ENCODE assay signal across 10 mouse cellular contexts in genomic region chr1:89463138-89463537, GRCm38 (mm10). TPM values are rescaled to one million over a fixed set of nuclear protein-coding genes. Genes with fewer than 3 reads are reported as not detected.
DNase-seq lines count a peak whose midpoint lies in the region; ATAC-seq and TF ChIP-seq lines count a peak whose summit lies in the region.
"Had no signal": no experiment of that assay in that cellular context is flagged by ENCODE, and none has a peak within 500 bp of the region (broad histone marks: within the 10 kb centered on the region; RNA-seq: fewer than 3 reads in every experiment).

No protein-coding gene starts in this region.

- no peak overlapping the region for H3K4me3 ChIP-seq in hindbrain, embryonic 10.5 days
- H3K4me3 ChIP-seq in hindbrain, embryonic 16.5 days (ENCODE audit: low read length): no peak overlapping the region
- no peak overlapping the region for H3K4me3 ChIP-seq in heart, embryonic 12.5 days
- no peak overlapping the region for H3K4me3 ChIP-seq in midbrain, embryonic 11.5 days (ENCODE audit: low read depth, low read length)
- H3K4me3 ChIP-seq: limb, embryonic 15.5 days had no signal

- TF ChIP-seq CTCF in Patski (IDR thresholded peaks at IDR 0.05): no peak

- POLR2A ChIA-PET in Patski (lab: Charles Lee): interaction anchor here (1.2 kb wide), 1 partner anchor 9 kb away, joined by 3 read pairs; the partner anchor contains the start of gene Agap1

- ATAC-seq in hindbrain, embryonic 16.5 days: no peak
- peak; percentile 47 for ATAC-seq in Patski
- ATAC-seq in heart, embryonic 12.5 days (ENCODE audit: insufficient number of reproducible peaks, low FRiP score): no peak
- ATAC-seq in midbrain, embryonic 11.5 days (ENCODE audit: low FRiP score): no peak

- H3K9me3 ChIP-seq in hindbrain, embryonic 10.5 days: peaks cover 10% of the 10 kb centered on the region; the same call in 1 of the 2 replicates
- H3K9me3 ChIP-seq in hindbrain, embryonic 16.5 days (ENCODE audit: control insufficient read depth, low read length): no peaks in the 10 kb centered on the region; the same call in 1 of the 2 replicates
- H3K9me3 ChIP-seq in heart, embryonic 12.5 days (replicated peaks): 0 out of 2 replicates have a peak, but pooled peaks cover 3% of the 10 kb centered on the region
- peaks cover 5% of the 10 kb centered on the region; the same call in 1 of the 2 replicates for H3K9me3 ChIP-seq in midbrain, embryonic 11.5 days (ENCODE audit: control insufficient read depth, low read length)
- H3K9me3 ChIP-seq: limb, embryonic 15.5 days had no signal

- in situ Hi-C loops in Patski (cut with MboI; ENCODE audit: low pct_unique_long_range_greater_than_20kb): no loop called here

- WGBS in hindbrain, embryonic 10.5 days: 48% methylated on average over 8 of the region's 8 CpGs
- 47% methylated on average over 8 of the region's 8 CpGs for WGBS in hindbrain, embryonic 16.5 days
- WGBS in heart, embryonic 12.5 days: 14% methylated on average over 8 of the region's 8 CpGs
- WGBS in midbrain, embryonic 11.5 days: 57% methylated on average over 8 of the region's 8 CpGs

- peaks cover 73% of the 10 kb centered on the region for H3K4me1 ChIP-seq in hindbrain, embryonic 10.5 days (replicated peaks)
- peaks cover 34% of the 10 kb centered on the region for H3K4me1 ChIP-seq in hindbrain, embryonic 16.5 days (ENCODE audit: control insufficient read depth, insufficient read depth, low read depth, low read length)
- peaks cover 70% of the 10 kb centered on the region for H3K4me1 ChIP-seq in heart, embryonic 12.5 days (replicated peaks)
- peaks cover 41% of the 10 kb centered on the region for H3K4me1 ChIP-seq in midbrain, embryonic 11.5 days (ENCODE audit: control insufficient read depth, insufficient read depth, low read length)

- CTCF ChIA-PET in Patski (lab: Charles Lee): no interaction called here

- H3K27me3 ChIP-seq in hindbrain, embryonic 10.5 days (ENCODE audit: insufficient read depth, poor library complexity, severe bottlenecking): no peaks in the 10 kb centered on the region
- no peaks in the 10 kb centered on the region for H3K27me3 ChIP-seq in hindbrain, embryonic 16.5 days (replicated peaks; ENCODE audit: control insufficient read depth, insufficient read depth, low read length)
- no peaks in the 10 kb centered on the region for H3K27me3 ChIP-seq in Patski
- no peaks in the 10 kb centered on the region for H3K27me3 ChIP-seq in heart, embryonic 12.5 days (replicated peaks)
- no peaks in the 10 kb centered on the region for H3K27me3 ChIP-seq in midbrain, embryonic 11.5 days (ENCODE audit: control insufficient read depth, insufficient read depth, low read length)
- H3K27me3 ChIP-seq: limb, embryonic 15.5 days had no signal

- no peak overlapping the region for H3K4me2 ChIP-seq in hindbrain, embryonic 16.5 days (ENCODE audit: low read length)
- peak overlapping the region; percentile 61 for H3K4me2 ChIP-seq in heart, embryonic 12.5 days
- H3K4me2 ChIP-seq in midbrain, embryonic 11.5 days: no peak overlapping the region
- H3K4me2 ChIP-seq: limb, embryonic 15.5 days had no signal

- H3K36me3 ChIP-seq in hindbrain, embryonic 10.5 days: peaks cover 8% of the 10 kb centered on the region
- no peaks in the 10 kb centered on the region for H3K36me3 ChIP-seq in hindbrain, embryonic 16.5 days (ENCODE audit: control insufficient read depth, insufficient read depth, low read length)
- no peaks in the 10 kb centered on the region for H3K36me3 ChIP-seq in heart, embryonic 12.5 days
- no peaks in the 10 kb centered on the region for H3K36me3 ChIP-seq in midbrain, embryonic 11.5 days (ENCODE audit: control insufficient read depth, insufficient read depth, low read length)
- H3K36me3 ChIP-seq: limb, embryonic 15.5 days had no signal

- DNase-seq in hindbrain, embryonic 10.5 days (ENCODE audit: low spot score): no peak
- no peak for DNase-seq in Patski (ENCODE audit: low read depth, low spot score)
- peak; percentile 64 for DNase-seq in lung, postnatal 10 days
- DNase-seq in cerebellum, postnatal 36 days: no peak
- no peak for DNase-seq in midbrain, embryonic 11.5 days (ENCODE audit: low spot score, missing footprints)
- DNase-seq in spleen, adult 12 weeks (ENCODE audit: low spot score): no peak
- DNase-seq: gastrocnemius, postnatal 25 days had no signal

- H3K27ac ChIP-seq in hindbrain, embryonic 10.5 days: peak overlapping the region; percentile 35
- H3K27ac ChIP-seq in hindbrain, embryonic 16.5 days (ENCODE audit: low read depth, low read length): no peak overlapping the region
- H3K27ac ChIP-seq in heart, embryonic 12.5 days (ENCODE audit: poor library complexity, severe bottlenecking): peak overlapping the region; percentile 63; the same call in 1 of the 2 replicates
- no peak overlapping the region; the same call in 1 of the 2 replicates for H3K27ac ChIP-seq in midbrain, embryonic 11.5 days (ENCODE audit: low read depth, low read length)
- H3K27ac ChIP-seq: limb, embryonic 15.5 days had no signal

- H3K9ac ChIP-seq in hindbrain, embryonic 16.5 days (ENCODE audit: low read depth, low read length): no peak overlapping the region
- H3K9ac ChIP-seq in heart, embryonic 12.5 days: peak overlapping the region; percentile 35; the same call in 1 of the 2 replicates
- H3K9ac ChIP-seq in midbrain, embryonic 11.5 days (ENCODE audit: low read length): no peak overlapping the region
- H3K9ac ChIP-seq: limb, embryonic 15.5 days had no signal

RNA-seq across cellular contexts. Expression of gene Agap1, which starts 8.5 kb away (rescaled TPM):
- 18.6 and 27.2 TPM in 2 replicates for polyA plus RNA-seq in hindbrain, embryonic 10.5 days (2016; fragmentation: Nextera tagmentation; extraction: Ambion mirVana)
- polyA plus RNA-seq in hindbrain, embryonic 16.5 days (2015; fragmentation: Nextera tagmentation; extraction: Ambion mirVana): 31.9 and 33.7 TPM in 2 replicates
- 32.3 TPM for polyA plus RNA-seq in Patski (2021)
- polyA plus RNA-seq in heart, embryonic 12.5 days (2016; fragmentation: Nextera tagmentation; extraction: Ambion mirVana): 16.3 and 16.6 TPM in 2 replicates
- 28.6 and 33.6 TPM in 2 replicates for polyA plus RNA-seq in midbrain, embryonic 11.5 days (2014; fragmentation: Nextera tagmentation; extraction: Ambion mirVana)

Comparison
In these comparisons a context has a peak if more than half of its experiments do, and no peak if none do; other contexts are left out.
1. H3K27ac ChIP-seq: peak in hindbrain, embryonic 10.5 days (single experiment) and heart, embryonic 12.5 days (single experiment); none in hindbrain, embryonic 16.5 days (single experiment) and midbrain, embryonic 11.5 days (single experiment).